Mouse (Mus musculus) cerebellum, adult 2 months (tissue): ENCODE results near the gene Crat.

Source experiments
- CTCF ChIP-seq: fragments of 200-500 bp; IDR thresholded peaks from 2 replicates; pipeline ENCODE4 v1.5.1; 2011; ENCODE audit warnings: low read depth, mild to moderate bottlenecking, control low read depth, low read length, moderate library complexity, borderline replicate concordance; ENCODE audit not compliant: insufficient read depth
- POLR2A ChIP-seq: fragments of 200-500 bp; IDR thresholded peaks from 2 replicates; pipeline ENCODE4 v1.6.1; 2011; ENCODE audit warnings: low read length, control low read depth, borderline replicate concordance; ENCODE audit not compliant: insufficient read depth

DNA sequence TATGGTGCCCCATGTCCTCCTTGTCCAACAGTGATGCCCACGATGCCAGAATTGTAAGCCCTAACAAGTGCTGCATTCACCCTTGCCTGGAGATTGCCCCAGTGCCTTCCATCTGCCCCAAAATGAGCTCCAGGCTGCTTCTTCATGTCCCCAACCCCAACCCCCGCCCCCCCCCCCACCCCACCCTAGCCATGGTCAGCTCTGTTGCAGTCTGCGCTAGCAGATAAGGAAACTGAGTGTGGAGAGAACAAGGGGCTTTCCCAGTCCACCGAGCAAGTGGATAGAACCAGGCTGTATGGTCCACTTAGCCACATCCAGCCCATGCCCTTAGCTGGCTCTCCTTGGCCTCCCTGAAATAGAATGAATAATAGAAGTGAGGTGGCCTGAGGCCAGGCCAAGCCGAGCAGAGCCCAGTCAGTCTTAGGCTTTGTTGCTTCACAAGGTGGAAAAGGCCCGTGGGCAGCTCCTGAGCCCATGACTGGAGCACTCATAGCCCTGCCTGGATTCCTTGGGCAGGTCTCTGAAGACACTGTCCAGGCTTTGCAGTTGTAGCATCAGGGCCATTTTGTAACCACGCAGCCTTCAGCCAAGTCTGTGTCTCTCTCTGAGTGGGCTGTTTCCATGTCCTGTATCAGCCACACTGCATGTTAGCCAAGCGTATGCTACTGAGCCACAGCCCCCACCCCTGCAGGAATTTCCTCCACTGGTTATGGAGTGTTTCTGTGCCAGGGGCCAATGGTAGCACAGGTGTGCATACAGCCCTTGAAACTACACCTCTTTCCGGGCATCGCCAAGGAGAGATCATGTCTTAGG lies 34.8 kb downstream of the Crat start:
- no peak for TF ChIP-seq CTCF
- no peak for TF ChIP-seq POLR2A
